Mouse (Mus musculus): ENCODE measurements at regions not wholly inside any gene's neighbourhood (a gene's known extent, or its start where the extent isn't known, plus 50 kb on each side); places are given as distances from the start of the nearest gene placed in this dataset.
"Not testable (repeated sequence)": the region's sequence is repeated elsewhere in the genome, so short reads cannot be mapped to it uniquely, and the experiment has no call there.

GRCm38 (mm10) chr15:90291848-90292247 is 67.7 kb downstream of the Alg10b start:
- H3K27me3 ChIP-seq (replicated peaks; ENCODE audit: control insufficient read depth, insufficient read depth, low read length): no peaks in the 10 kb centered on the region
- H3K4me3 ChIP-seq (ENCODE audit: low read depth, low read length): no peak overlapping the region
- H3K9me3 ChIP-seq (ENCODE audit: control insufficient read depth, low read length): no peaks in the 10 kb centered on the region
- H3K36me3 ChIP-seq (ENCODE audit: control insufficient read depth, insufficient read depth, low read length): no peaks in the 10 kb centered on the region
- H3K4me1 ChIP-seq (replicated peaks; ENCODE audit: control insufficient read depth, insufficient read depth, low read length): no peaks in the 10 kb centered on the region
- no peak overlapping the region for H3K27ac ChIP-seq (ENCODE audit: low read depth)
- no peak overlapping the region for H3K9ac ChIP-seq (ENCODE audit: low read length)
- WGBS: 90% methylated on average over 1 of the region's 1 CpGs
- no peak overlapping the region for H3K4me2 ChIP-seq (ENCODE audit: low read length)
- DNase-seq (ENCODE audit: low spot score): no peak
- no peak for ATAC-seq (replicated peaks; ENCODE audit: low FRiP score, low TSS enrichment, low read depth)

- Histone ChIP-seq H3K27me3 (replicated peaks; ENCODE audit: control insufficient read depth, insufficient read depth, low read length) (no peaks in the 10 kb centered on the region), H3K27ac (ENCODE audit: low read depth) (no peak overlapping the region), H3K4me3 (ENCODE audit: low read depth, low read length) (no peak overlapping the region), H3K4me2 (ENCODE audit: low read length) (no peak overlapping the region), H3K36me3 (ENCODE audit: control insufficient read depth, insufficient read depth, low read length) (no peaks in the 10 kb centered on the region), H3K4me1 (replicated peaks; ENCODE audit: control insufficient read depth, insufficient read depth, low read length) (no peaks in the 10 kb centered on the region), H3K9ac (ENCODE audit: low read length) (no peak overlapping the region), H3K9me3 (ENCODE audit: control insufficient read depth, low read length) (no peaks in the 10 kb centered on the region)
- DNase-seq (ENCODE audit: low spot score): no peak
- WGBS: 56% methylated on average over 2 of the region's 2 CpGs
- ATAC-seq (replicated peaks; ENCODE audit: low FRiP score, low TSS enrichment, low read depth): no peak
Observed at GRCm38 (mm10) chr15:90294353-90294922, 70.3 kb downstream of the Alg10b start.

- Histone ChIP-seq H3K4me3 (ENCODE audit: low read depth, low read length) (no peak overlapping the region), H3K9ac (ENCODE audit: low read length) (no peak overlapping the region), H3K36me3 (ENCODE audit: control insufficient read depth, insufficient read depth, low read length) (no peaks in the 10 kb centered on the region), H3K4me1 (replicated peaks; ENCODE audit: control insufficient read depth, insufficient read depth, low read length) (no peaks in the 10 kb centered on the region), H3K27ac (ENCODE audit: low read depth) (no peak overlapping the region), H3K4me2 (ENCODE audit: low read length) (no peak overlapping the region), H3K9me3 (ENCODE audit: control insufficient read depth, low read length) (no peaks in the 10 kb centered on the region), H3K27me3 (replicated peaks; ENCODE audit: control insufficient read depth, insufficient read depth, low read length) (no peaks in the 10 kb centered on the region)
- WGBS: 86% methylated on average over 7 of the region's 7 CpGs
- ATAC-seq (replicated peaks; ENCODE audit: low FRiP score, low TSS enrichment, low read depth) (no peak), DNase-seq (ENCODE audit: low spot score) (no peak)
Observed at GRCm38 (mm10) chr15:90298566-90298965, 74.5 kb downstream of the Alg10b start.

GRCm38 (mm10) chr15:90303393-90303792 is 79.3 kb downstream of the Alg10b start:
- no peak overlapping the region for H3K27ac ChIP-seq (ENCODE audit: low read depth)
- DNase-seq (ENCODE audit: low spot score): no peak
- no peak overlapping the region for H3K4me2 ChIP-seq (ENCODE audit: low read length)
- no peaks in the 10 kb centered on the region for H3K36me3 ChIP-seq (ENCODE audit: control insufficient read depth, insufficient read depth, low read length)
- no peak for ATAC-seq (replicated peaks; ENCODE audit: low FRiP score, low TSS enrichment, low read depth)
- H3K9ac ChIP-seq (ENCODE audit: low read length): no peak overlapping the region
- no peaks in the 10 kb centered on the region for H3K27me3 ChIP-seq (replicated peaks; ENCODE audit: control insufficient read depth, insufficient read depth, low read length)
- no peak overlapping the region for H3K4me3 ChIP-seq (ENCODE audit: low read depth, low read length)
- no peaks in the 10 kb centered on the region for H3K9me3 ChIP-seq (ENCODE audit: control insufficient read depth, low read length)
- no peaks in the 10 kb centered on the region for H3K4me1 ChIP-seq (replicated peaks; ENCODE audit: control insufficient read depth, insufficient read depth, low read length)
- WGBS: 84% methylated on average over 1 of the region's 1 CpGs

- H3K4me1 ChIP-seq (replicated peaks; ENCODE audit: control insufficient read depth, insufficient read depth, low read length): no peaks in the 10 kb centered on the region
- H3K36me3 ChIP-seq (ENCODE audit: control insufficient read depth, insufficient read depth, low read length): no peaks in the 10 kb centered on the region
- H3K4me3 ChIP-seq (ENCODE audit: low read depth, low read length): no peak overlapping the region
- H3K9me3 ChIP-seq (ENCODE audit: control insufficient read depth, low read length): no peaks in the 10 kb centered on the region
- no peak overlapping the region for H3K27ac ChIP-seq (ENCODE audit: low read depth)
- H3K4me2 ChIP-seq (ENCODE audit: low read length): no peak overlapping the region
- H3K27me3 ChIP-seq (replicated peaks; ENCODE audit: control insufficient read depth, insufficient read depth, low read length): no peaks in the 10 kb centered on the region
- ATAC-seq (replicated peaks; ENCODE audit: low FRiP score, low TSS enrichment, low read depth): no peak
- H3K9ac ChIP-seq (ENCODE audit: low read length): no peak overlapping the region
- no peak for DNase-seq (ENCODE audit: low spot score)
- WGBS: 73% methylated on average over 3 of the region's 3 CpGs
Observed at GRCm38 (mm10) chr15:90305051-90305450, 80.9 kb downstream of the Alg10b start.

- no peaks in the 10 kb centered on the region for H3K4me1 ChIP-seq (replicated peaks; ENCODE audit: control insufficient read depth, insufficient read depth, low read length)
- H3K4me2 ChIP-seq (ENCODE audit: low read length): no peak overlapping the region
- H3K27ac ChIP-seq (ENCODE audit: low read depth): no peak overlapping the region
- H3K9me3 ChIP-seq (ENCODE audit: control insufficient read depth, low read length): no peaks in the 10 kb centered on the region
- H3K4me3 ChIP-seq (ENCODE audit: low read depth, low read length): no peak overlapping the region
- H3K36me3 ChIP-seq (ENCODE audit: control insufficient read depth, insufficient read depth, low read length): no peaks in the 10 kb centered on the region
- WGBS: 59% methylated on average over 3 of the region's 3 CpGs
- no peaks in the 10 kb centered on the region for H3K27me3 ChIP-seq (replicated peaks; ENCODE audit: control insufficient read depth, insufficient read depth, low read length)
- no peak overlapping the region for H3K9ac ChIP-seq (ENCODE audit: low read length)
- ATAC-seq (replicated peaks; ENCODE audit: low FRiP score, low TSS enrichment, low read depth): no peak
- DNase-seq (ENCODE audit: low spot score): no peak
Observed at GRCm38 (mm10) chr15:90306866-90307265, 82.8 kb downstream of the Alg10b start.

GRCm38 (mm10) chr15:90308433-90308832 is 84.3 kb downstream of the Alg10b start:
- not testable (repeated sequence) for DNase-seq (ENCODE audit: low spot score)

GRCm38 (mm10) chr15:90308869-90309268 is 84.8 kb downstream of the Alg10b start:
- no peak overlapping the region for H3K4me2 ChIP-seq (ENCODE audit: low read length)
- DNase-seq (ENCODE audit: low spot score): no peak
- no peak overlapping the region for H3K27ac ChIP-seq (ENCODE audit: low read depth)
- H3K9me3 ChIP-seq (ENCODE audit: control insufficient read depth, low read length): no peaks in the 10 kb centered on the region
- ATAC-seq (replicated peaks; ENCODE audit: low FRiP score, low TSS enrichment, low read depth): no peak
- H3K36me3 ChIP-seq (ENCODE audit: control insufficient read depth, insufficient read depth, low read length): no peaks in the 10 kb centered on the region
- no peaks in the 10 kb centered on the region for H3K4me1 ChIP-seq (replicated peaks; ENCODE audit: control insufficient read depth, insufficient read depth, low read length)
- no peak overlapping the region for H3K9ac ChIP-seq (ENCODE audit: low read length)
- 54% methylated on average over 1 of the region's 1 CpGs for WGBS
- H3K4me3 ChIP-seq (ENCODE audit: low read depth, low read length): no peak overlapping the region
- no peaks in the 10 kb centered on the region for H3K27me3 ChIP-seq (replicated peaks; ENCODE audit: control insufficient read depth, insufficient read depth, low read length)

More at GRCm38 (mm10) chr15:90308433-90308832, 84.3 kb downstream of the Alg10b start:
- H3K27ac ChIP-seq (ENCODE audit: low read depth); H3K9me3 ChIP-seq (ENCODE audit: control insufficient read depth, low read length); H3K9ac ChIP-seq (ENCODE audit: low read length); H3K27me3 ChIP-seq (replicated peaks; ENCODE audit: control insufficient read depth, insufficient read depth, low read length); H3K4me1 ChIP-seq (replicated peaks; ENCODE audit: control insufficient read depth, insufficient read depth, low read length); H3K4me2 ChIP-seq (ENCODE audit: low read length); ATAC-seq (replicated peaks; ENCODE audit: low FRiP score, low TSS enrichment, low read depth); H3K36me3 ChIP-seq (ENCODE audit: control insufficient read depth, insufficient read depth, low read length); H3K4me3 ChIP-seq (ENCODE audit: low read depth, low read length): not testable (repeated sequence)
- 33% methylated on average over 5 of the region's 5 CpGs for WGBS

GRCm38 (mm10) chr15:90309664-90310063 is 85.6 kb downstream of the Alg10b start:
- no peak for ATAC-seq (replicated peaks; ENCODE audit: low FRiP score, low TSS enrichment, low read depth)
- Histone ChIP-seq H3K27ac (ENCODE audit: low read depth) (no peak overlapping the region), H3K9me3 (ENCODE audit: control insufficient read depth, low read length) (no peaks in the 10 kb centered on the region), H3K4me2 (ENCODE audit: low read length) (no peak overlapping the region), H3K27me3 (replicated peaks; ENCODE audit: control insufficient read depth, insufficient read depth, low read length) (no peaks in the 10 kb centered on the region), H3K36me3 (ENCODE audit: control insufficient read depth, insufficient read depth, low read length) (no peaks in the 10 kb centered on the region), H3K4me3 (ENCODE audit: low read depth, low read length) (no peak overlapping the region), H3K9ac (ENCODE audit: low read length) (no peak overlapping the region), H3K4me1 (replicated peaks; ENCODE audit: control insufficient read depth, insufficient read depth, low read length) (no peaks in the 10 kb centered on the region)
- no peak for DNase-seq (ENCODE audit: low spot score)
